Mouse (Mus musculus): Measurements from ENCODE around the gene Lce3a.

The Lce3a gene

DNA sequence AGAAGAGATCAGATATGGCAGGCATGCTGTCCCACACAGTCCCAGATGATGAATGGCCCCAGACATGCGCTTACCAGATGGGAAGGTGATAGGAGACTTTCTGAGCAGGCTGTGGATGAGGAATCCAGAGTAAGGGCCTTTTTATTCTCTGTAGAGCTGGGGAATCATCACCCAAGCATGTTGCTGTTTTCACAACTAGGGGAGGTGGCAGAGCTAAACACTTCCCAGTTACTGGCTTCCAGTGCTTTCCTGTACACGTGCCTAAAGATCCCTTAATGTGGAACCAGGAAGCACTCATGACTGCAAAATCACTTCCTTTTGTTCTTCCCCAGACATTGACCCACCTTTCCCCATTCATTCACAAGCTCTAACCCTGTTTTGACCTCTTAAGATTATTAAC is at the start of gene Lce3a:
Gene Lce3a (minus strand): TSS at position 101 of the 400 bp plus-strand sequence.
- no peak for DNase-seq

DNA sequence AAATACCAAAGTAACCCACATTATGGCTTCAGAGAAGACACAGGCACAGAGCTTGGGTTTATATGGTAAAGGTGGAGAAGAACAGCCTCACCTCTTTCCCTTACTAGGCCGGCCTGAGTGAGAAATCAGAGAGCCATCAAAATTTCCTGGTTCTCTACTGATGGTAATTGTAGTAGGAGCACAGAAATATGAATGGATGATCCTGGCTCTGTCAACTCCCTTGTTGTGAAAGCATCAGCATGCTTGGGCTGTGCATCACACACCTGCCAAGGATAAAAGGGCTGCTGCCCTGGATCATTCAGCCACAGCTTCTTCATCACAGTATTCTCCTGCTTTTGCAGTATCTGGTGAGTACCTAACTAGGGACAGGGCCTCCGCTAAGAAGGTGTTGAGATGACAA is 40.7 kb upstream of the Lce3a start, which contains the start of gene Lce3e:
Gene Lce3e (plus strand): TSS at position 301 of the 400 bp plus-strand sequence.
- DNase-seq = no peak

DNA sequence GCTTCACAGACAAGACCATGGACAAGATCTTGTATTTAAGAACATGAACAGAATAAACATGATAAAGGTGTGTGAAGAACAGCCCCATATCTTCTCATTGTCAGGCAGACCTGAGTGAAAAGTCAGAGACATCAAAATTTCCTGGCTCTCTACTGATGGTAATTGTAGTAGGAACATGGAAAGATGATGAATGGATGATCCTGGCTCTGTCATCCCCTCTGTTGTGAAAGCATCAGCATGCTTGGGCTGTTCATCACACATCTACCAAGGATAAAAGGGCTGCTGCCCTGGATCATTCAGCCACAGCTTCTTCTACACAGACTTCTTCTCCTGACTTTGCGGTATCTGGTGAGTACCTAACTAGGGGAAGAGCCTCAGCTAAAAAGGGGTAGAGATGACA is 31.1 kb upstream of the Lce3a start, which contains the start of gene Lce3d:
Gene Lce3d (plus strand): TSS at position 301 of the 400 bp plus-strand sequence.
- no peak for DNase-seq

DNA sequence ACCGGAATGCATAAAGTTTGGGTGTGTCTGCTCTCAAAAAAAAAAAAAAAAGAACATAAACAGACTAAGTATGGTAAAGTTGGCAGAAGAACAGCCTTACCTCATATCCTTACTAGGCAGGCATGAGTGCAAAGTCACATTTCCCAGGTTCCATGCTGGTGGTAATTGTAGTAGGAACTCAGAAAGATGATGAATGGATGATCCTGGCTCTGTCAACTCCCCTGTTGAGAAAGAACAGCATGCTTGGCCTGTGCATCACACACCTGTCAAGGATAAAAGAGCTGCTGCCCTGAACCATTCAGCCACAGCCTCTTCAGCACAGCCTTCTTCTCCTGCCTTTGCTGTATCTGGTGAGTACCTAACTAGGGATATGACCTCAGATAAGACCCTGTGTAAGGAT is 18.2 kb upstream of the Lce3a start, which contains the start of gene Lce3c:
Gene Lce3c (plus strand): TSS at position 301 of the 400 bp plus-strand sequence.
- DNase-seq = no peak

DNA sequence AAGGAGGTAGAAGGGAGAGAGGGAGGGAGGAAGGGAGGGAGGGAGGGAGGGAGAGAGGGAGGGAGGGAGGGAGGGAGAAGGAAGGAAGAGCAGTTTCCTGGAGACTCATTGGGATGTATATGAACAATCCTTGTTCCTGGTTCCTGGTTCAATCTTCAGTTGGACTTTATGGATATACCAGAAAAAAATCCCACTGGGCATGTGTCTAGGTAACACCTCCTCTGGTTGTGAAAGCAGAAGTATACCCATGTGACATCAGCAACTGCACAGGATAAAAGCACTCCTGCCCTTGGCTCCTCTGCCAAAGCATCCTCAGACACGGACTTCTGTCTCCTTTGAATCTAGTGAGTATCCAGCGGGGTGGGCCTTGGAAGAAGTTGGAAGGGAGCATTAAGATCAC is 6.6 kb upstream of the Lce3a start, which contains the start of gene Lce3b:
Gene Lce3b (plus strand): TSS at position 301 of the 400 bp plus-strand sequence.
- no peak for DNase-seq

DNA sequence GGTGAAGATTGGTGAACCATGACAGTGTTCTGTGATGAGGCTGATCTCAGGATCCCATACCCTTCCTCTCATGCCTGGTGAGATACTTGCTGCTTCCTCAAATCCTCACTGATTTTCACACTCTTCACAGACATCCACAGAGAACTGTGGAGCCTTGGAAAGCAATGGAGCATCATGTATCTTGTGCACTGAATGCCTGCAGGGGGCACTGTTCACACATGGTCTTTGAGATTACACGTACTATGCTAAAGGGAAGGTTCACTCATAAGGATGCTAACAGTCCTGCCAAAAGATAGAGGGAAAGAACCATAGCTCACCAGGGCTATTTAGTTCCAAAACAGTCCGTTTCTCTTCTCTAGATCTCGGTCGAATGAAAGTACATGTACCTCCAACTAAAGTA is 5.7 kb downstream of the Lce3a start:
- no peak for DNase-seq

DNA sequence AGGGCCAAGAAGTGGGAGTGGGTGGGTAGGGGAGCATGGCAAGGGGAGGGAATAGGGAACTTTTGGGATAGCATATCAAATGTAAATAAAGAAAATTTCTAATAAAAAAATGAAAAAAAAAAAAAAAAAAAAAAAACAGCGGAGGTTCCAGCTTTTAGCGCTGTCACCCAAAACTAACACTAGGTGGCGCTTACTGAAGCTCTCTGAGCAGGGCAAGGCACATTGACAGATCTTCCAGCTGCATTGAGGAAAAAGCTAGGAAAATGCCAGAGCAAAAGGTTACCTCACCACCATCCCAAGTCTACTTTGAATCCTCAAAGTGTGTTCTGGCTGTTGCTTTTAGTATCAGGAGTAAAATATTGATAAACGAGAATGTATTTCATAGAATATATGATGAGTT is 18.5 kb downstream of the Lce3a start:
- DNase-seq = no peak

DNA sequence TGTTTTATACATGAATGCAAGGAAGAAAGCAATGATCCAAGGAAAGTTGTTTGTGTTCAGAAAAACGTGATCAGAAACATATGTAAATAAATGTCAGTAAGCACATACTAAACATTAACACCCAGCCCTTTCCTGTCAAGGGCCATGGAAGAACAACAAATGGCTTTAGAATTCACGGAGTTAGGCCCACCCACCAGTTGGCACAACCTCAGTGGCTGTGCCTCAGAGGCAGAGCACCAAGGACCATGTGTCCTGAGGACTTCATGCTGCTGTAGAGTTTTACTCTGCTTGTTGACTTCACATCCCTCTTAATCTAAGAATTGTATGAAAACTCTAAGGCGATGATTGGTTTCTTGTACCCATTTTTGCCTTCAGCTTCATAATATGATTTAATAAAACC is 20.8 kb downstream of the Lce3a start:
- DNase-seq = no peak

DNA sequence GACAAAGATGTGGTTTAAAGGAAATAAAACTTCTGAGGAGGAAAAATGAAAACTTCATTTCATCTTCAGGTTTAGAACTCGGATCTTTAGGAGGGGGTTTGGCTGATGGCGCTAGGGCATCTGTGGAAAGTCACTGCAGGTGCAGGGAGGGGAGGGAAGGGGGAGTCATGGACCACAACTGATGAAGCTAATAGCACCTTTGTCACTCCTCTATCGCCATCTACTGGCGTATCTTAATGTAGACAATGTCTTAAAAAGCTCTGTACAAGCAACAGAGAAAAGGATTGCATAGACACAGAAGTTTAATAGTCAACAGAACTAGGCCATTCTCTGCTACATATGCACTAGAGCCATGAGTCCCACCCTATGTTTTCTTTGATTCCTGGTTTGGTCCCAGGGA is 22.4 kb downstream of the Lce3a start:
- no peak for DNase-seq

DNA sequence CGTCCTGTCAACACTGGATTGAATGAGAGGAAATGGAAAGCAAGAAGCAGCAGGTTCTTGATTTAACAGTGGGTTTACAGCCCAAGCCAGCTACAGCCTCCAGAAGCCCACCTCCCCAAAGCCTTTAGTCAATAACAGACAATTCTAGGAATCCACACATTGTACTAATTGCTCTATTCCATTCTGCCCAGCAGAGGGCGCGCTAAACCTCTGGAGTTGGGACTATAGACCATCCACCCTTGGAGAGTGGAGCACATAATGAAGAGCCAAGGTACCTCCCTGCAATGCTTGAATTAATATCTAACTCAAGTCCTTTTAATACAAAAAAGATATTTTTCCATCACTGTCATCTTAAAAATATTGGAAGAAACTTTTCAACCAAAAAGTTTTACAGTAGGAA is 23.0 kb downstream of the Lce3a start:
- peak; percentile 16 for DNase-seq

DNA sequence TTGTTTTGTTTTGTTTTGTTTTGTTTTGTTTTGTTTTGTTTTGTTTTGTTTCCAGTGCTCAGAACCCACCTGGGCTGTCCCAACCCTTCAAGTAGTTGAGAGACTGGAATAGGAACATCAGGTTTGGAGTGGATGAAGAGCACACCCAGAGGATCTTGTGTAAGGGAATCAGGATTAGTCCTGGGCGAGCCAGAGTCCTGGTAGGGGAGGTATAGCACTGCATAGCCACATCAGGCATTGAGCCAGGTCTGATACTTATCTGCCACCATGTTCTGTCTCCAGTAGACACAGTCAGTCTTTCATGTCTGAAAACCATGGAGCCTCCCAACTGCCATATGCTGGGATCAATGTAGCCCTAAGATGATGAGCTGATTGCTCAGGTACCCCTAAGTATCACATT is 31.5 kb downstream of the Lce3a start:
- DNase-seq = no peak

DNA sequence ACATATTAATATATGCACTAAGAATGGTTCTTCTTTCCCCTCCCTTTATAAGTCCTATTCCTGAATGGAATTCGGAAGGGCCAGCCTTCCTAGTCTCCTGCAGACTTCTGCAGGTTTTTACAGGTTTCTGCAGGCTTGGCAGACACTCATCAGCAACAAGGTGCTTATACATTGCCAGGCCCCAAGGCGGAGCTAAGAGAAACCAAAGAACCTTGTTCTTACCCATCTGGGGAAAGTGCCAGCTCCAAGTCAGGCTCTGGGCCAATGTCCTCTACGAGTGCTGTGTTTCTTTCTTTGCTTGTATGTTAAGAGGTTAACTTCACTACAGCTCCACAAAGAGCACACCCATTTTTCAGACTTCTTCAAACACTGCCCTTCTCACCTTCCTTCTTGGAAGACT is 32.0 kb downstream of the Lce3a start:
- peak; percentile 3 for DNase-seq
